Mouse (Mus musculus): ENCODE measurements around the gene Pomc. TPM values are rescaled to one million over a fixed set of nuclear protein-coding genes. Genes with fewer than 3 reads are reported as not detected.

The Pomc gene
- not detected for polyA plus RNA-seq (2014; fragmentation: Illumina TruSeq; extraction: RNeasy Lipid Tissue Mini Kit (QIAGEN cat#74804); ENCODE audit: low read depth, low replicate concordance)

DNA sequence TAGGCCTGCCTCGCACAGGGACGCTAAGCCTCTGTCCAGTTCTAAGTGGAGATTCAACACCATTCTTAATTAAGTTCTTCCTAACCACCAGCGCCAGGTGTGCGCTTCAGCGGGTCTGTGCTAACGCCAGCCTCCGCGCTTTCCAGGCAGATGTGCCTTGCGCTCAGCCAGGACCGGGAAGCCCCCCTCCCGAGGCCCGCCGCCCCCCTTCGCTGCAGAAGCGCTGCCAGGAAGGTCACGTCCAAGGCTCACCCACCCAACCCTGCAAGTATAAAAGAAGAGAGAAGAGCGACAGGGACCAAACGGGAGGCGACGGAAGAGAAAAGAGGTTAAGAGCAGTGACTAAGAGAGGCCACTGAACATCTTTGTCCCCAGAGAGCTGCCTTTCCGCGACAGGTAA, at the start of gene Pomc:
Pomc (plus strand) TSS at position 301 of the 400 bp plus-strand sequence.

Other genes starting within 250 kb of the Pomc start
- 9.3 TPM for gene Dnmt3a, start 148.9 kb upstream of the Pomc start, polyA plus RNA-seq (2014; fragmentation: Illumina TruSeq; extraction: RNeasy Lipid Tissue Mini Kit (QIAGEN cat#74804); ENCODE audit: low read depth, low replicate concordance)
- gene Efr3b, start 84.0 kb downstream of the Pomc start, polyA plus RNA-seq (2014; fragmentation: Illumina TruSeq; extraction: RNeasy Lipid Tissue Mini Kit (QIAGEN cat#74804); ENCODE audit: low read depth, low replicate concordance) = 0.85 TPM
- 1.8 TPM for gene Dnajc27, start 127.6 kb downstream of the Pomc start, polyA plus RNA-seq (2014; fragmentation: Illumina TruSeq; extraction: RNeasy Lipid Tissue Mini Kit (QIAGEN cat#74804); ENCODE audit: low read depth, low replicate concordance)
- gene Adcy3, start 178.2 kb downstream of the Pomc start, polyA plus RNA-seq (2014; fragmentation: Illumina TruSeq; extraction: RNeasy Lipid Tissue Mini Kit (QIAGEN cat#74804); ENCODE audit: low read depth, low replicate concordance) = 0.47 TPM

All from sigmoid colon, adult 10 weeks (tissue).